Mouse (Mus musculus) lung, postnatal 14 days (tissue): ENCODE measurements around the gene Dnajc22.

Experiments
- DNase-seq: peaks from one replicate; pipeline ENCODE4 v3.0.0; 2021

The Dnajc22 gene

DNA sequence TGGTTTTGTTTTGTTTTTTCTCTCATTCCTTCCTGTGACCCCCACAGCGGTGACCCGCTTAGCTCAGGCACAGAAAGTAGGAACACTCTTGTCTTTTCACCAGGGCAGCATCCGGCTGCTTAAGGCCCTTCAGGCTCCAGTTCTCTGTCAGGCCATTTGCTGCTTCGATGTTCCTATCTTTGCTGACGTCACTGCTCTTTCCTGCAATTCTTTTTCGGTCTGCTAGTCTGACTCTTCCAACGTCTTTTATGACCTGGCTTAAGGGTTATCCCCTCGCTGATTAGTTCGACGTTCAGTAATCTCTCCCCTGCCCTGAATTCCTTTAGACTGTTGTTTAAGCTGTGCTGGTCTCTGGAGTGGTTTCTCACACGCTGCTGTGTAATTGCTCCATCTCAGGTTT, 23.6 kb downstream of the Dnajc22 start:
- no peak for DNase-seq

DNA sequence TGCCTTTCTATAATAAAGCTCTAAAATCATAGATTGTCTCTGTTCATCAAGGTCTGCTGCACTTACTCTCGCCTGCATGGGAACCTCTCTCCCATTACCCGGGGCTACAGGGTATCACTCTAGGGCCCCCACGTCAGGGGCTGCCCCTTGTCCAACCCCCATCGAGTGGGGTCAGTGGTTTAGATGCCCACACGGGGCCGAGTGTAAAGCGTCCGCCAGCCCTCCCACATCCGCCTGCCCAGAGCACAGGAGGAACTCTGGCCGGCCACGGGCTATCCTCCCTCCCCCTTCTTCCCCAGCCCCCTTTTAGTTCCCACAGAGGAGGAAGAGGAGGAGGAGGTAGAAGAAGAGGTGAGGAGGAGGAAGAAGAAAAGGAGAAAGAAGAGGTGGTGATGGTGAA, 27.8 kb downstream of the Dnajc22 start:
- DNase-seq, result no peak

DNA sequence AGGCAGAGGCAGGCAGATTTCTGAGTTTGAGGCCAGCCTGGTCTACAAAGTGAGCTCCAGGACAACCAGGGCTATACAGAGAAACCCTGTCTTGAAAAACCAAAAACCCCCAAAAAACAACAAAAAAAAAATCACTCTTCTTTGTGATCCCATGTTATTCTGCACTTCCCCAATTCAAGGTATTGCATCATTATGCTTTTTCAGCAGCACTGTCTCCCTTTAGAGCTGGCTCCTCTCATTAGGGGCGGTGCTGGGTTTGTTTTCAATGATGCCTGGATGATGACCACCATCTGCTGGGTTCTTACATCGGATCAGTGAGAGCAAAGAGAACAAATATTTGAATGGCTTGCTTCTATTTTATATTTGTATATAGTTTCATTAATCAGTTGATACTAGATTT, 29.7 kb downstream of the Dnajc22 start:
- no peak for DNase-seq

GRCm38 (mm10) chr15:99125711-99126080, 32.7 kb downstream of the Dnajc22 start, which contains the start of gene Spats2:
Spats2 (plus strand) TSS chr15:99125916.
- DNase-seq, result no peak

- DNase-seq, result peak; percentile 91
Observed at GRCm38 (mm10) chr15:99126081-99126815, 33.3 kb downstream of the Dnajc22 start.

- DNase-seq, result peak; percentile 7
Observed at GRCm38 (mm10) chr15:99126816-99127365, 33.9 kb downstream of the Dnajc22 start.

DNA sequence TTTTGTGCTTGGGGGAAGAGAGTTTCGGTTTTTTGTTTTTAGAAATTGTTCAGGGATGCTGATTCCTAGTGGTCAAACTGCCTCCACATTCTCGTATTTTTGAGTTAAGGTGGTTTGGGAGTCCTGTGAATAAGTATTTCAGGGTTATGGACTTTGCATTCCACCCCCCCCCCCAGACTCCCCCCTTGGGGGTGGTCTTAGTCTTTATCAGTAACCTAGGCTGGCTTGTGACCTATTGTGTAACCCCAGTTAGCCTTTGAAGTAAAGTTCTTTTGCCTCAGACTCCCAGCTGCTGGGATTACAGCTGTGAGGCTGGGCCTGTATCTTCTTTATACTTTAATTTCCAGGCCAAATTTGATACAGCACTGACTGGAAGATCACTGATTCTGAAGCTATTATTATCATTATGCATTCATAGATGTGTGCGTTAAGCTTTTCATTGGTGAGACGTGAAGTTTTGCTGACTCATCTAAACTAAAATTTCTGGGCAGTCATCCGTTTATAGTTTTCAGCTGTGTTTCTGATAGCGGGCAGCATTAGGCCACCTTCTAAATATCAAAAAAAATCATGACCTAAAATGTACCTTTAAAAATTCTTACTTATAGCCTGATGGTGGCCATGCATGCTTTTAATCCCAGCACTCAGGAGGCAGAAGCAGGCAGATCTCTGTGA, 35.0 kb downstream of the Dnajc22 start:
- no peak for DNase-seq

- DNase-seq, result no peak
Observed at GRCm38 (mm10) chr15:99129441-99129840, 36.5 kb downstream of the Dnajc22 start.

- DNase-seq, result no peak
Observed at GRCm38 (mm10) chr15:99129956-99130910, 37.3 kb downstream of the Dnajc22 start.

DNA sequence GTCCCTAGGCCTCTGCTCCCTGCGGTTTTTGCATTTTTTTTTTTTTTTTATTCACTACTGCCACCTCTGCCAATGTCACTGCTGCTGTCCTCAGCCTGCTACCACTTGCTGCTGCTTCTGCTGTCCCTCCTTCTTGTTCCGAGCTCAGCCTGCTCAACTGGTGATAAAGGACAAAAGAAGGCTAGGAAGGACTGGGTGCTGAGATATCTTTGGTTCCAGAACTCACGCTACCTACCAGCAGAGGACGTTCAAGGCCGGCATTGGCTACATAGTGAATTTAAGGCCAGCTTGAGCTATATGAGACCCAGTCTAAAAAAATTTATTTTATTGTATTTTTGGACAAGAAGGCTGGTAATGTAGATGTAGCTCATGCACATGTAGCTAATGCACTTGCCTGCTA, 45.4 kb downstream of the Dnajc22 start:
- DNase-seq, result no peak

DNA sequence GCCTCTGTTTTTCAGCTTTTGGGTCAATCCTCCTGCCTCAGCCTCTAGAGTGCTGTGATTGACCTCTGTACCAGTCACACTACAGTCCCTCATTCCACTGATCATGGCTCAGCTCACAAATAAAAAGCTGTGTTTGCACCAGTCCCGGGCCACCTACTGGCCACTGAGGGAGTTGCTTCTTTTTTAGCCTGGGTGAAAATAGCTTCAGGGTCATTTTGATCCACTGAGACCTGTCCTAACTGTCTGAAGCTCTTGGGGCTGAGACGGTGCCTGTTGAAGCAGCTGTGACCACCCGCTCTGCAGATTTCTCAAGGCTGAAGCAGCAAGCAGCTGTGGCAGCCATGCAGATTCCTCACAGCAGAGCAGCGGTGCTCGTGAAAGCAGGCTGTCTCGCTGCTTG, 46.7 kb downstream of the Dnajc22 start:
- DNase-seq, result peak; percentile 49

DNA sequence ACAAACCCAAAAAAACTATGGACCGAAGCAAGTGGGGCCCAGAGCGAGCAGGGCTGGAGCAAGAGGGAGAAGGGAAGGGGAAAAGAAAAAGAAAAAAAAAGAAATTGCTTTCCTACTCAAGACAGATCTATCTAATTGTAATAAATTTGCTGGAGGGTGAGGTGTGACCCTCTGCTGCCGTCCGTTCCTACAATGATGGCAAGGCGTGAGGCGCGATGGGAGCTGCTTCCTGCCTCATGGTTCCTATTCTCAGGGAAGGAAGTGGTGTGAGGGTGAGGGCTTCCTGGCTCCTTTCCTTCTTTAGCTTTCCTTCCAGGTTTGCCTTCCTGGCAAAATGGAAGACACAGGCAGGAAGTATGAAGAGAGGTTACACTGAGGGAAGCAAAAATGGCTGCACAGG, 57.5 kb downstream of the Dnajc22 start:
- no peak for DNase-seq

- no peak for DNase-seq
Observed at GRCm38 (mm10) chr15:99151324-99151723, 58.4 kb downstream of the Dnajc22 start.

- no peak for DNase-seq
Observed at GRCm38 (mm10) chr15:99153466-99153865, 60.5 kb downstream of the Dnajc22 start.
